Mouse (Mus musculus) forebrain, embryonic 10.5 days (tissue): Measurements from ENCODE around the gene Slc2a10. TPM values are rescaled to one million over a fixed set of nuclear protein-coding genes. Genes with fewer than 3 reads are reported as not detected.

Source experiments
- DNase-seq: peaks from one replicate; pipeline ENCODE4 v3.0.0-alpha.2; 2017; ENCODE audit warnings: low spot score; ENCODE audit errors: extremely low spot score
- H3K27ac ChIP-seq: fragments of 300-500 bp; sonication (generic); 2 replicates; pipeline ENCODE4 v1.5.1; 2016; ENCODE audit warnings: mild to moderate bottlenecking
- H3K27me3 ChIP-seq: fragments of 300-500 bp; sonication (generic); 2 replicates; pipeline ENCODE4 v1.6.1; 2016; ENCODE audit warnings: mild to moderate bottlenecking; ENCODE audit not compliant: poor library complexity, severe bottlenecking
- H3K36me3 ChIP-seq: fragments of 300-500 bp; sonication (generic); replicated peaks from 2 replicates; pipeline ENCODE4 v1.6.1; 2016; ENCODE audit warnings: mild to moderate bottlenecking, moderate library complexity
- H3K4me1 ChIP-seq: fragments of 300-500 bp; sonication (generic); 2 replicates; pipeline ENCODE4 v1.6.1; 2016
- H3K4me3 ChIP-seq: fragments of 300-500 bp; sonication (generic); 2 replicates; pipeline ENCODE4 v1.5.1; 2016; ENCODE audit warnings: mild to moderate bottlenecking, moderate library complexity
- H3K9me3 ChIP-seq: fragments of 300-500 bp; sonication (generic); 2 replicates; pipeline ENCODE4 v1.6.1; 2016; ENCODE audit warnings: mild to moderate bottlenecking, moderate library complexity
- WGBS: fragments of 180-500 bp; shearing (Covaris S2); methylation state at CpG from one replicate; pipeline ENCODE4 v1.1.7; 2016; 5-methylcytosine and 5-hydroxymethylcytosine counted together
- polyA plus RNA-seq: library from polyadenylated mRNA; unstranded; fragments of >200 nt; fragmentation: Nextera tagmentation; extraction: Ambion mirVana; gene quantifications from 2 replicates; pipeline ENCODE4 v1.2.1, GENCODE M21; 2016

The Slc2a10 gene
- polyA plus RNA-seq, 1 experiment from 2014 or later: 4.6 TPM

- no peak for DNase-seq
- Histone ChIP-seq H3K36me3 (no peaks in the 10 kb centered on the region), H3K4me1 (peaks cover 34% of the 10 kb centered on the region), H3K4me3 (no peak overlapping the region), H3K27ac (no peak overlapping the region), H3K9me3 (no peaks in the 10 kb centered on the region), H3K27me3 (peaks cover 23% of the 10 kb centered on the region)
- 62% methylated on average over 6 of the region's 6 CpGs for WGBS
Measured at GRCm38 (mm10) chr2:165568911-165569310, 65.3 kb downstream of the Slc2a10 start.

Other genes with a start within 250 kb of the Slc2a10 start
- 74.9 and 75.4 TPM in 2 replicates for gene Slc35c2, start 215.9 kb upstream of the Slc2a10 start, polyA plus RNA-seq
- gene Elmo2, start 177.3 kb upstream of the Slc2a10 start, polyA plus RNA-seq: 83.7 and 86.4 TPM in 2 replicates
- gene Zfp663, start 135.1 kb upstream of the Slc2a10 start, polyA plus RNA-seq: 4.7 and 4.9 TPM in 2 replicates
- 20.3 and 21.1 TPM in 2 replicates for gene Zfp334, start 115.5 kb upstream of the Slc2a10 start, polyA plus RNA-seq
- gene Ocstamp, start 103.4 kb upstream of the Slc2a10 start, polyA plus RNA-seq: 0.05 and 0.15 TPM in 2 replicates
- gene Slc13a3, start 30.6 kb upstream of the Slc2a10 start, polyA plus RNA-seq: 0.69 and 0.77 TPM in 2 replicates
- 55.3 and 59.3 TPM in 2 replicates for gene Trp53rka, start 10.5 kb upstream of the Slc2a10 start, polyA plus RNA-seq
- gene Eya2, start 91.2 kb downstream of the Slc2a10 start, polyA plus RNA-seq: 18.0 and 24.2 TPM in 2 replicates